Mouse (Mus musculus) liver, adult 2 months (tissue): ENCODE data around the gene Cdh23.

Experiments used
- CTCF ChIP-seq: fragments of 200-500 bp; IDR thresholded peaks from 2 replicates; pipeline ENCODE4 v1.5.1; 2011; ENCODE audit warnings: low read depth, low read length, control low read depth
- POLR2A ChIP-seq: fragments of 200-500 bp; IDR thresholded peaks from 2 replicates; pipeline ENCODE4 v1.6.1; 2011; ENCODE audit warnings: low read length, control low read depth; ENCODE audit not compliant: insufficient read depth; ENCODE audit errors: extremely low read depth

- TF ChIP-seq POLR2A (no peak), CTCF (no peak)
Observed at GRCm38 (mm10) chr10:60660986-60661385, 35.3 kb downstream of the Cdh23 start.
